Mouse (Mus musculus) forelimb bud, embryonic 11.5 days (tissue): ENCODE measurements around the gene Dennd1a.
"Not testable (repeated sequence)": the region's sequence is repeated elsewhere in the genome, so short reads cannot be mapped to it uniquely, and the experiment has no call there.

ENCODE experiments used
- DNase-seq: peaks from one replicate; pipeline ENCODE4 v3.0.0-alpha.2; 2012; ENCODE audit warnings: low read depth, low spot score

The Dennd1a gene

GRCm38 (mm10) chr2:37972621-37973020, 314.6 kb downstream of the Dennd1a start:
- DNase-seq, result peak; percentile 72

- peak; percentile 58 for DNase-seq
Observed at GRCm38 (mm10) chr2:37971726-37972125, 315.5 kb downstream of the Dennd1a start.

GRCm38 (mm10) chr2:37969713-37970485, 317.3 kb downstream of the Dennd1a start:
- no peak for DNase-seq

- DNase-seq, result no peak
Observed at GRCm38 (mm10) chr2:37964534-37964933, 322.7 kb downstream of the Dennd1a start.

- no peak for DNase-seq
Observed at GRCm38 (mm10) chr2:37963362-37963761, 323.8 kb downstream of the Dennd1a start.

- no peak for DNase-seq
Observed at GRCm38 (mm10) chr2:37948424-37948823, 338.8 kb downstream of the Dennd1a start.

- no peak for DNase-seq
Observed at GRCm38 (mm10) chr2:37945598-37946336, 341.4 kb downstream of the Dennd1a start.

GRCm38 (mm10) chr2:37942906-37943305, 344.3 kb downstream of the Dennd1a start:
- DNase-seq, result no peak

- no peak for DNase-seq
Observed at GRCm38 (mm10) chr2:37941741-37942140, 345.4 kb downstream of the Dennd1a start.

- no peak for DNase-seq
Observed at GRCm38 (mm10) chr2:37940845-37941361, 346.3 kb downstream of the Dennd1a start.

GRCm38 (mm10) chr2:37939997-37940396, 347.2 kb downstream of the Dennd1a start:
- no peak for DNase-seq

- not testable (repeated sequence) for DNase-seq
Observed at GRCm38 (mm10) chr2:37936922-37937321, 350.3 kb downstream of the Dennd1a start.

GRCm38 (mm10) chr2:37932240-37932639, 354.9 kb downstream of the Dennd1a start:
- no peak for DNase-seq

- DNase-seq, result no peak
Observed at GRCm38 (mm10) chr2:37931018-37931930, 355.9 kb downstream of the Dennd1a start.

GRCm38 (mm10) chr2:37926133-37926503, 361.1 kb downstream of the Dennd1a start:
- DNase-seq, result no peak

GRCm38 (mm10) chr2:37925413-37926132, 361.6 kb downstream of the Dennd1a start:
- peak; percentile 45 for DNase-seq

GRCm38 (mm10) chr2:37908721-37909506, 378.3 kb downstream of the Dennd1a start:
- DNase-seq, result peak; percentile 63

GRCm38 (mm10) chr2:37908296-37908695, 378.9 kb downstream of the Dennd1a start:
- no peak for DNase-seq

- no peak for DNase-seq
Observed at GRCm38 (mm10) chr2:37906261-37906660, 380.9 kb downstream of the Dennd1a start.

- DNase-seq, result no peak
Observed at GRCm38 (mm10) chr2:37903286-37903685, 383.9 kb downstream of the Dennd1a start.
